Mouse (Mus musculus) liver, embryonic 15.5 days (tissue): ENCODE results near the gene Spata2. TPM values are rescaled to one million over a fixed set of nuclear protein-coding genes. Genes with fewer than 3 reads are reported as not detected.
A peak's percentile ranks its signal among the peaks of the same experiment; 100 is the strongest.

Source experiments
- ATAC-seq: fragments of 200-750 bp; cut with Nextera tagmentation; 2 replicates; pipeline ENCODE4 v1.8.0; 2017; ENCODE audit warnings: moderate number of reproducible peaks, mild to moderate bottlenecking, moderate library complexity; ENCODE audit not compliant: insufficient read depth
- H3K27ac ChIP-seq: fragments of 300-500 bp; sonication (generic); replicated peaks from 2 replicates; pipeline ENCODE4 v1.5.1; 2015; ENCODE audit warnings: mild to moderate bottlenecking, inconsistent platforms
- H3K27me3 ChIP-seq: fragments of 300-500 bp; sonication (generic); 2 replicates; pipeline ENCODE4 v1.6.1; 2015; ENCODE audit warnings: mild to moderate bottlenecking, inconsistent platforms
- H3K36me3 ChIP-seq: fragments of 300-500 bp; sonication (generic); replicated peaks from 2 replicates; pipeline ENCODE4 v1.6.1; 2015; ENCODE audit warnings: moderate library complexity, mild to moderate bottlenecking, inconsistent platforms
- H3K4me1 ChIP-seq: fragments of 300-500 bp; sonication (generic); replicated peaks from 2 replicates; pipeline ENCODE4 v1.6.1; 2015; ENCODE audit warnings: inconsistent platforms
- H3K4me2 ChIP-seq: fragments of 300-500 bp; sonication (generic); 2 replicates; pipeline ENCODE4 v1.6.1; 2015; ENCODE audit warnings: moderate library complexity, mild to moderate bottlenecking, inconsistent platforms
- H3K4me3 ChIP-seq: fragments of 300-500 bp; sonication (generic); replicated peaks from 2 replicates; pipeline ENCODE4 v1.5.1; 2015; ENCODE audit warnings: mild to moderate bottlenecking, inconsistent platforms
- H3K9ac ChIP-seq: fragments of 300-500 bp; sonication (generic); 2 replicates; pipeline ENCODE4 v1.6.1; 2015; ENCODE audit warnings: moderate library complexity, mild to moderate bottlenecking, inconsistent platforms
- H3K9me3 ChIP-seq: fragments of 300-500 bp; sonication (generic); replicated peaks from 2 replicates; pipeline ENCODE4 v1.6.1; 2016; ENCODE audit warnings: inconsistent platforms
- WGBS: fragments of 180-500 bp; shearing (Covaris S2); methylation state at CpG from one replicate; pipeline ENCODE4 v1.1.7; 2015; ENCODE audit warnings: mixed read lengths; ENCODE audit not compliant: insufficient replicate concordance; 5-methylcytosine and 5-hydroxymethylcytosine counted together
- polyA plus RNA-seq: library from polyadenylated mRNA; unstranded; fragments of >200 nt; fragmentation: Nextera tagmentation; extraction: Ambion mirVana; gene quantifications from 2 replicates; pipeline ENCODE4 v1.2.1, GENCODE M21; 2015

Gene Spata2
- polyA plus RNA-seq, 1 experiment from 2014 or later: 8.1 TPM

DNA sequence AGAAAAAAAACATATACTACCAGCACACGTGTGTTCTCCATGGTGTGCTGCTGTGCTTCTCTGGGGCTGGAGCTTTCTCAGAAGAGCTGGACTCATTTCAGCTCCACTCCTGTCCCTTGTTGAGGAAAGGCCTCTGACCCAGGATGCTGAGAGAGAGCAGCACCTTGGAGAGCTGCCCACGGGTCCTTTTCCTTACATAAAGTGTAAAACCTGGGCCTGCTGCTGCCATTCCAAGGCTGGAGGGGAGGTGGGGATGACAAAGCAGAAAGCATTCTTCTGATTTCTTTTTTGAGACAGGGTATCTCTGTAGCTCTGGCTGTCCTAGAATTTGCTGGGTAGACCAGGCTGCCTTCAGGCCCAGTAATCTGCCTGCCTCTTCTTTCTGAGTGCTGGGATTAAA lies 14.6 kb downstream of the Spata2 start:
- Histone ChIP-seq H3K9ac (no peak overlapping the region), H3K36me3 (peaks cover 37% of the 10 kb centered on the region), H3K27me3 (no peaks in the 10 kb centered on the region), H3K9me3 (no peaks in the 10 kb centered on the region), H3K4me2 (no peak overlapping the region), H3K4me1 (peaks cover 13% of the 10 kb centered on the region), H3K4me3 (no peak overlapping the region), H3K27ac (no peak overlapping the region)
- 50% methylated on average over 2 of the region's 2 CpGs for WGBS
- no peak for ATAC-seq

DNA sequence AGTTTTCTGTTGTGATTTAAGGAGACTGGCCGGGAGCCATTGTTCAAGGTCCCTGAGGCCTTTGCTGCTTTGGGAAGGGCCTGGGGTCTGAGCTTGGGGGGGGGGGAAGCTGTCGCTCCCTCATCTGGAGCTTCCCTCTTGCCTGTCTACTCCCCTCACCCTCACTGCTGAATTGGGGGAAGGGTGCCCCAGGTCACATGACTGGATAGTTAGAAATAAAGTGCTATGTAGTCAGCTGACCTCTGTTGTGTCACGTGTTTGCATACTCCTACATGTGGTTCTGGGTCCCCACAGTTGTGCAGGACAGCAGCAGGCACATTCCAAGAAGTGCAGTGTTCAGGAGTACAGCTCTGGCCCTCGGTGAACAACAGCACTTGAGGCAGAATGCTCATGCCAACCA lies 15.9 kb downstream of the Spata2 start:
- Histone ChIP-seq H3K9ac (no peak overlapping the region), H3K27me3 (no peaks in the 10 kb centered on the region), H3K27ac (0 out of 2 replicates have a peak overlapping the region, but pooled peaks have one; percentile 38), H3K36me3 (peaks cover 41% of the 10 kb centered on the region), H3K9me3 (no peaks in the 10 kb centered on the region), H3K4me2 (no peak overlapping the region), H3K4me1 (peaks cover 13% of the 10 kb centered on the region), H3K4me3 (no peak overlapping the region)
- ATAC-seq: no peak
- 55% methylated on average over 4 of the region's 4 CpGs for WGBS

GRCm38 (mm10) chr2:167476200-167476688 lies 16.4 kb downstream of the Spata2 start:
- Histone ChIP-seq H3K27me3 (no peaks in the 10 kb centered on the region), H3K4me1 (peaks cover 13% of the 10 kb centered on the region), H3K4me2 (no peak overlapping the region), H3K27ac (0 out of 2 replicates have a peak overlapping the region, but pooled peaks have one; percentile 38), H3K4me3 (no peak overlapping the region), H3K9ac (no peak overlapping the region), H3K9me3 (no peaks in the 10 kb centered on the region), H3K36me3 (peaks cover 46% of the 10 kb centered on the region)
- 51% methylated on average over 7 of the region's 7 CpGs for WGBS
- ATAC-seq: peak; percentile 35

DNA sequence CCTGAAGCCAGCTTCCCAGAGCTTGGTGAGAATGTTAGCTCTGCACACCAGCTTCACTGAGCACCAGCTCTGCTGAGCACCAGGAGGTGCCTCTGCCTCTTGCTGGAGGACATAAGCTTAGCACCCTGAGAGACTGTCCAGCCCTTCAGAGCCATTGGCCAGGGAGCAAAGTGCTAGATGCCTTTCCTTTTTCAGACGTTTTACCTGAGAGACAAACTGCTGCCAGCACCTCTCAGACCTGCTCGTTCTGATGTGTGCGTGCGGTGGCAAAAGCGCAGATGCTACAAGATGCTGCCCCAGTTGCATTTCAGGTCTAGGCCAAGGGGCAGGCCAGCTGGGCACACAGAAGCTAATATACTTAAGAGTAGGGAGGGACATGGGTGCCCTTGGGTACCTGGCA lies 17.1 kb downstream of the Spata2 start:
- no peak overlapping the region for H3K27ac ChIP-seq
- peaks cover 53% of the 10 kb centered on the region for H3K36me3 ChIP-seq
- no peaks in the 10 kb centered on the region for H3K9me3 ChIP-seq
- WGBS: 79% methylated on average over 5 of the region's 5 CpGs
- no peak overlapping the region for H3K4me3 ChIP-seq
- H3K27me3 ChIP-seq: no peaks in the 10 kb centered on the region
- no peak overlapping the region for H3K4me2 ChIP-seq
- H3K4me1 ChIP-seq: peaks cover 13% of the 10 kb centered on the region
- H3K9ac ChIP-seq: no peak overlapping the region
- no peak for ATAC-seq

DNA sequence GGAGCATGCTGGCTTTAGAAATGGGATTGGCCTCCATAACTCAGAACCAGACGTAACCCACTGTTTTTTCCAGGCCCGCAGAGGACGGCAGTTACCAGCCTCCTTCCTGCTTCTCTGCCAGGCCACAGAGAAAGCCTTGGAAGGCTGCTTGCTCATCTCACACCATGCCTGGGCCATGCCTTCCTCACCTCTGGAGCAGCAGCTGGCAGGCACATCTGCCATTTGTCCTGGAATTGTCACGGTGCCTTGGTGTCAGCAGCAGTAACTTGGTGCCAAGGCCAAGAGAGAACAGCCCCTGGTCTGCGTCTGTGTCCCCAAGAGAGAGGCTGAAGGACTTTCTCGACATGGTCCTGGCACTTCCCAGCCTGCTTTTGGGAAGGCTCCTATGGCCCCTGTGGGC lies 18.5 kb downstream of the Spata2 start:
- WGBS: 84% methylated on average over 6 of the region's 6 CpGs
- Histone ChIP-seq H3K4me1 (peaks cover 13% of the 10 kb centered on the region), H3K9ac (no peak overlapping the region), H3K4me3 (no peak overlapping the region), H3K27ac (no peak overlapping the region), H3K36me3 (peaks cover 66% of the 10 kb centered on the region), H3K4me2 (no peak overlapping the region), H3K9me3 (no peaks in the 10 kb centered on the region), H3K27me3 (no peaks in the 10 kb centered on the region)
- ATAC-seq: no peak

DNA sequence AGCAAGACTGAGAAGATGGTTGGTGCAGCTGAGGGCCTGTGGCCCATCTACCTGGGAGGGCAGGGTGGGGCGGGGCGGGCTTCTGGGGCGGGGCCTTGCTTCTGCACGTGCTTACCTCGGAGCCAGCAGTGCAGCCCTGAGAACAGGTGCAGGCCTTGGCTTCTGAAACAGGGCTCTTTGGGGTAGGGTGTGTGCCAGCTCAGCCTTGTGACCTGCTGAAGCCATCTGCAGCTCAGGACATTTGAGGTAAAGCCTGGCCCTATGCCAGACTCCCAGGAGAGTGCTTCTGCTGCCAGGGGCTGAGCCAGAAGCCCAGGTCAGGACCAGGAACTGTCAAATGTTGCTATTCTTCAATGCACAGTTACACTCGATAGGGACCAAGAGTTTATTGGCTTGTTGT lies 21.1 kb downstream of the Spata2 start:
- no peaks in the 10 kb centered on the region for H3K27me3 ChIP-seq
- no peak overlapping the region for H3K4me3 ChIP-seq
- peaks cover 88% of the 10 kb centered on the region for H3K36me3 ChIP-seq
- peaks cover 9% of the 10 kb centered on the region for H3K4me1 ChIP-seq
- no peak overlapping the region for H3K4me2 ChIP-seq
- H3K27ac ChIP-seq: no peak overlapping the region
- 77% methylated on average over 6 of the region's 6 CpGs for WGBS
- no peak overlapping the region for H3K9ac ChIP-seq
- no peaks in the 10 kb centered on the region for H3K9me3 ChIP-seq
- ATAC-seq: no peak

DNA sequence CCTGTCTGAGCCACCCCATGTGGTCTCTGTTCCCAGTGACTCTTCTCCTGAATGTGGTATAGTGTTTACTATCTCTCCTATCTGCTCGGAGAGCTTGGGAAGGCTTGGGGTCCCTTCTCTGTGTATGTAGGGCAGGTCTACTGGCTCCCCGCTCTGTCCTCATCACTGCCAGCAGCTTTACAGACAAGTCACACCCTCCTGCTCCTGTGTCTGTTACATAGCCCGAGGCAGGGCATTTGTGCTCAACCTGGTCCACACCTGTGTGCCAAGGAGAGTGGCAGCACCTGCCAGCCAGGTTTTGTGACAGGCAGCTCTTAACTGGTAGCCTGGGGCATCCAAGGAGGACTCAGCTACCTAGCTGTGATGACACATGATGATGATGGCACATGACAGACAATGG lies 22.1 kb downstream of the Spata2 start:
- Histone ChIP-seq H3K27me3 (no peaks in the 10 kb centered on the region), H3K9ac (no peak overlapping the region), H3K9me3 (no peaks in the 10 kb centered on the region), H3K4me1 (no peaks in the 10 kb centered on the region), H3K27ac (no peak overlapping the region), H3K4me3 (no peak overlapping the region), H3K4me2 (no peak overlapping the region), H3K36me3 (peaks cover 95% of the 10 kb centered on the region)
- ATAC-seq: no peak
- WGBS: 75% methylated on average over 3 of the region's 3 CpGs

DNA sequence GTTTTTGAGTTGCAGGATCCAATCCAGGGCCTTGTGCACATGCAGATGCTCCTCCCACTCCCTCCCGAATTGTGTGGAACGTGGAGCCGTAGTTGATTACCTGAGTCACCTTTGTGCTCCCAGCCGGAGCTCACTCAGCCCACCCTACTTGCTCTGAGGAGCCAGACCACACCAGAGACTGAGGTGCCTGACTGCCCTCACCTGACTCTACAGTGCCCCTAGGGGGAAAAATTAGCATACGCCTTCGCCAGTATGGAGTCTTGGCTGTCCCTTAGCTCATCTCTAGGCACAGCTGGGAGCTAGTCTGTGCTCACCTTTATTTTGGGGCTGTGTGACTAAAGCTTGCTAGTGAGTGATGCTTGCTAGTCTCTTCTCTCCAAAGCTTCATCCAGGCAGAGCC lies 24.2 kb downstream of the Spata2 start:
- Histone ChIP-seq H3K4me3 (no peak overlapping the region), H3K36me3 (peaks cover 88% of the 10 kb centered on the region), H3K9ac (no peak overlapping the region), H3K27ac (no peak overlapping the region), H3K4me1 (no peaks in the 10 kb centered on the region), H3K9me3 (no peaks in the 10 kb centered on the region), H3K27me3 (no peaks in the 10 kb centered on the region), H3K4me2 (no peak overlapping the region)
- 77% methylated on average over 6 of the region's 6 CpGs for WGBS
- no peak for ATAC-seq

DNA sequence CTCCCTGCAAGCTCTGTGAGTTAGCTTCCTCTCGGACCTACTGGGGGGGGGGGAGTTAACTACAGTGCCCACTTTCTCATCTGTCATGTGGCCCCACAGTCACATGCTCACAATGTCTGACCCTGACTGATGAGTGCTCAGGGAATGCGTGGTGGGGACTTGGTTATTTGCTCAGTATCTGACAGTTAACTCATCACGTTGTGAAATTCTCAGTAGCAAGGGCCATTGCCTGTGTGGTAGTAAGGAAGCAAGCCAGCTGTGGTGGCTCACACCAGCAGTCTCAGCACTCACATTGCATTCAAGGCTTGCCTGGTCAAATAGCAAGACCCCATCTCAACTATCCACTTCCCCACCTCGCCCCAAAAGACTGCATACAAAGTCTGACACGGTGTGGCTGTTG lies 25.5 kb downstream of the Spata2 start:
- H3K4me1 ChIP-seq: no peaks in the 10 kb centered on the region
- 60% methylated on average over 5 of the region's 5 CpGs for WGBS
- no peak for ATAC-seq
- H3K36me3 ChIP-seq: peaks cover 76% of the 10 kb centered on the region
- H3K4me2 ChIP-seq: no peak overlapping the region
- no peaks in the 10 kb centered on the region for H3K27me3 ChIP-seq
- H3K9me3 ChIP-seq: no peaks in the 10 kb centered on the region
- H3K9ac ChIP-seq: no peak overlapping the region
- H3K4me3 ChIP-seq: no peak overlapping the region
- H3K27ac ChIP-seq: no peak overlapping the region

DNA sequence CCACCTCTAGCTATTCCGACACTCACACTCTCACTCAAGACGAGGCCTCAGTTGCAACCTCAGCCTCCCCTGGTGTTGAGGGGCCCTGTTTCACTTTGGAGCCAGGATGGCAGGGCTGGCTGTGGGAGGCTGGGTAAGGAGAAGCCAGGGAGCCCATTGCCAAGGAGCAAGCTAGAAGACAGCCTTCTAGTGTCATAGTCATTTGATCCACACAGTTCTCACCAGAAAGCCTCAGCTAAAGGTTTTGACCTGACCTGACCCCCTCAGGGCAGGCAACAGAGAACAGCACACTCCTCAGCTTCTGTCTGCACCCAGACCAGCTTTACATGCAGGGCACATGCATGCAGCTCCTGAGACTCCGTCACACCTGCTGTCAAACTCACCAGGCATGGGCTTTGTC lies 26.7 kb downstream of the Spata2 start:
- no peak overlapping the region for H3K4me3 ChIP-seq
- H3K27ac ChIP-seq: no peak overlapping the region
- ATAC-seq: no peak
- no peak overlapping the region for H3K4me2 ChIP-seq
- H3K36me3 ChIP-seq: peaks cover 76% of the 10 kb centered on the region
- no peaks in the 10 kb centered on the region for H3K9me3 ChIP-seq
- no peaks in the 10 kb centered on the region for H3K27me3 ChIP-seq
- WGBS: 76% methylated on average over 3 of the region's 3 CpGs
- no peak overlapping the region for H3K9ac ChIP-seq
- H3K4me1 ChIP-seq: peaks cover 6% of the 10 kb centered on the region; the same call in 1 of the 2 replicates

DNA sequence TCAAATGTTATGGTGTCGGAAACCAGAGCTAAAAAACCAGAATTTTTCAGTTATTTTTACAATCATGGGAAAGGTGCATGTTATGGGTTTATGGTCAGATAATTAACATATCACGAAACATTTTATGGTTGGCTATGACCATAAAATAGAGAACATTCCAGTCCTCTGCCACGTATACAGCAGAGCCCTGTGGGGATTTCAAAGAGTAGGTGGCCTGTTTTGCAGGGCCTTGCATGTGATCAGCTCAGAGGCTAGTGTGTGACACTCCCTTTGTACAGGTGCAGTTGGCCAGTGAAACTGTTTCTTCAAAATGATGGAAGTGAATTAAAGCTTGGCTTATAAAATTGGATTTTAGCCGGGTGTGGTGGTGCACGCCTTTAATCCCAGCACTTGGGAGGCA lies 28.9 kb downstream of the Spata2 start:
- H3K9me3 ChIP-seq: no peaks in the 10 kb centered on the region
- H3K27me3 ChIP-seq: no peaks in the 10 kb centered on the region
- H3K27ac ChIP-seq: no peak overlapping the region
- peaks cover 74% of the 10 kb centered on the region for H3K36me3 ChIP-seq
- 83% methylated on average over 5 of the region's 5 CpGs for WGBS
- ATAC-seq: no peak
- no peak overlapping the region for H3K4me3 ChIP-seq
- H3K4me2 ChIP-seq: no peak overlapping the region
- no peak overlapping the region for H3K9ac ChIP-seq
- peaks cover 11% of the 10 kb centered on the region; the same call in 1 of the 2 replicates for H3K4me1 ChIP-seq

GRCm38 (mm10) chr2:167462954-167463353 lies 29.7 kb downstream of the Spata2 start:
- no peaks in the 10 kb centered on the region for H3K27me3 ChIP-seq
- no peak overlapping the region for H3K27ac ChIP-seq
- no peak overlapping the region for H3K9ac ChIP-seq
- no peak overlapping the region for H3K4me3 ChIP-seq
- peak; percentile 49; the same call in 1 of the 2 replicates for ATAC-seq
- no peaks in the 10 kb centered on the region for H3K9me3 ChIP-seq
- H3K4me1 ChIP-seq: peaks cover 11% of the 10 kb centered on the region; the same call in 1 of the 2 replicates
- H3K36me3 ChIP-seq: peaks cover 74% of the 10 kb centered on the region
- WGBS: 55% methylated on average over 6 of the region's 6 CpGs
- no peak overlapping the region for H3K4me2 ChIP-seq
